Mouse (Mus musculus) liver, embryonic 14.5 days (tissue): Measurements from ENCODE around the gene Med26.

Experiments used
- CTCF ChIP-seq: IDR thresholded peaks from 2 replicates; pipeline ENCODE4 v1.5.1; 2016; ENCODE audit warnings: antibody characterized with exemption, low read depth, control low read depth
- EP300 ChIP-seq: IDR thresholded peaks from 2 replicates; pipeline ENCODE4 v1.6.1; 2016; ENCODE audit warnings: antibody characterized with exemption, low read depth

DNA sequence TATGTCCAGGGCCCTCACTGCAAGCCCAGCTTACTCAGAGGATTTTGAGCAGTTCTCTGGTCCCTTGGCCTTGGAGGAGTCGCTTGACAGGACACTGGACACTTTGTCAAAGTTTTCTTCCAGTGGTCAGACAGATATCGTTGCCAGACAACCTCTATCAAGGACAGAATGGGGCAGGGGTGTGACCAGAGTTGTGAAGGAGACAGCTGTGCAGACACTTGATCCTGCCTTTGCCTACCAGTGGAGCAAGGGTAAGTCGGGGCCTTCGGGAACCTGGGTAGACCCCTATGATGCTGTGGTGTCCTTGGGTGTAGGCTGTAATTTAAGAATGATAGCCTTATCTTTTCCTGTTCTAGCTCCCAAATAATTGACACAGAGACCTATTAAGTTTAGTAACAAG, 92.8 kb downstream of the Med26 start:
- TF ChIP-seq EP300, result no peak
- no peak for TF ChIP-seq CTCF
